11 mouse cellular contexts compared by ENCODE assay signal in the genomic region with DNA sequence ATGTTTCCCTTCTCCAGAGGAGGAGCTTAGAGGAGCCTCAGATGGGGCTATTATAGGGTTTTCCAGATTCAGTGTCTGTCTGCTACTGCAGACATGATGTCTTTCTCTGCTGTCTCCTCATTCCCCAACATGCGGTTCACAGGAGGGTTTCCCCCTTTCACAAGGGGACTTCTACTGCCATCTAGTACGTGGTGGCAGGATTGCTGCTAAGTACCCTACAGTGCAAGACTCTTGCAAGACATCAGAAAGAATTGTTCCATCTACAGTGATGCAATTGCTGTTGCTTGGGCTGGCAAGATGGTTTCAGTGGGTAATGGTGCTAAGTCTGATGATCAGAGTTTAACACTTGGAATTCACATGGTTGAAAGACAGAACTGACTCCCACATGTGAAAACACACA. TPM values are rescaled to one million over a fixed set of nuclear protein-coding genes. Genes with fewer than 3 reads are reported as not detected.
DNase-seq lines count a peak whose midpoint lies in the region; ATAC-seq lines count a peak whose summit lies in the region.
"Had no signal": no experiment of that assay in that cellular context is flagged by ENCODE, and none has a peak within 500 bp of the region (broad histone marks: within the 10 kb centered on the region; RNA-seq: fewer than 3 reads in every experiment).

No protein-coding gene starts in this region.

- H3K4me3 ChIP-seq in hindbrain, embryonic 12.5 days, result no peak overlapping the region
- H3K4me3 ChIP-seq: hindbrain, embryonic 10.5 days; lung, embryonic 15.5 days had no signal

- peak; percentile 41 for DNase-seq in kidney, adult 9 months
- DNase-seq in kidney, adult 18-20 months, result no peak
- peak; percentile 36 for DNase-seq in ES-CJ7 (ENCODE audit: low read depth, low spot score)
- peak; percentile 88 for DNase-seq in naive thymus-derived CD4-positive, alpha-beta T cell, adult 2 months (ENCODE audit: low read depth)
- DNase-seq in cerebellum, adult 18-20 months, result no peak
- DNase-seq in left cerebral cortex, adult 8-10 months (ENCODE audit: low spot score in 2 of 2), result no peak
- DNase-seq: right cerebral cortex, postnatal 4 days had no signal

- no peaks in the 10 kb centered on the region for H3K4me1 ChIP-seq in hindbrain, embryonic 12.5 days
- H3K4me1 ChIP-seq: hindbrain, embryonic 10.5 days had no signal

- 24% methylated on average over 2 of the region's 2 CpGs for WGBS in hindbrain, embryonic 12.5 days

- H3K9me3 ChIP-seq in hindbrain, embryonic 12.5 days (replicated peaks), result no peaks in the 10 kb centered on the region
- H3K9me3 ChIP-seq: hindbrain, embryonic 10.5 days; lung, embryonic 15.5 days had no signal

- no peaks in the 10 kb centered on the region for H3K27me3 ChIP-seq in hindbrain, embryonic 12.5 days
- H3K27me3 ChIP-seq: lung, embryonic 15.5 days had no signal

- H3K4me2 ChIP-seq in hindbrain, embryonic 12.5 days (replicated peaks), result no peak overlapping the region
- H3K4me2 ChIP-seq: lung, embryonic 15.5 days had no signal

- no peak overlapping the region for H3K9ac ChIP-seq in hindbrain, embryonic 12.5 days
- H3K9ac ChIP-seq: lung, embryonic 15.5 days had no signal

- H3K36me3 ChIP-seq in hindbrain, embryonic 12.5 days, result no peaks in the 10 kb centered on the region
- H3K36me3 ChIP-seq: hindbrain, embryonic 10.5 days; lung, embryonic 15.5 days had no signal

- ATAC-seq in common myeloid progenitor, adult 5-6 weeks (replicated peaks; ENCODE audit: low read depth, poor library complexity, severe bottlenecking), result peak; percentile 68
- ATAC-seq in hindbrain, embryonic 12.5 days (ENCODE audit: low FRiP score), result no peak

- H3K27ac ChIP-seq in hindbrain, embryonic 12.5 days, result no peak overlapping the region
- H3K27ac ChIP-seq: hindbrain, embryonic 10.5 days; lung, embryonic 15.5 days had no signal

RNA-seq across cellular contexts. Expression of a gene that starts 32.6 kb away (rescaled TPM):
- not detected in 2 replicates for total RNA-seq in common myeloid progenitor, adult 5-6 weeks (2017)
- polyA plus RNA-seq in hindbrain, embryonic 12.5 days (2016; fragmentation: Nextera tagmentation; extraction: Ambion mirVana), result not detected in 2 replicates
- not detected for total RNA-seq in left cerebral cortex, adult 8-10 months (2022)
- polyA plus RNA-seq: hindbrain, embryonic 10.5 days had no signal

Comparison
In these comparisons a context has a peak if more than half of its experiments do, and no peak if none do; other contexts are left out.
1. DNase-seq: peak in kidney, adult 9 months (single experiment), ES-CJ7 (single experiment) and naive thymus-derived CD4-positive, alpha-beta T cell, adult 2 months (single experiment); none in kidney, adult 18-20 months (single experiment), cerebellum, adult 18-20 months (0 of 2) and left cerebral cortex, adult 8-10 months (0 of 2).